Mouse (Mus musculus) hindbrain, embryonic 11.5 days (tissue): ENCODE data around the gene Hexim2. TPM values are rescaled to one million over a fixed set of nuclear protein-coding genes. Genes with fewer than 3 reads are reported as not detected.
A peak's percentile ranks its signal among the peaks of the same experiment; 100 is the strongest.

ENCODE experiments used
- ATAC-seq: fragments of 200-750 bp; cut with Nextera tagmentation; 2 replicates; pipeline ENCODE4 v1.8.0; 2017; ENCODE audit warnings: mild to moderate bottlenecking, moderate TSS enrichment, moderate library complexity; ENCODE audit not compliant: low FRiP score
- DNase-seq: peaks from one replicate; pipeline ENCODE4 v3.0.0-alpha.2; 2015; ENCODE audit warnings: low spot score
- H3K27ac ChIP-seq: fragments of 300-500 bp; sonication (generic); 2 replicates; pipeline ENCODE4 v1.5.1; 2014; ENCODE audit warnings: mild to moderate bottlenecking, low read depth, low read length
- H3K27me3 ChIP-seq: fragments of 300-500 bp; sonication (generic); 2 replicates; pipeline ENCODE4 v1.6.1; 2014; ENCODE audit warnings: mild to moderate bottlenecking, low read length, moderate library complexity, mixed read lengths; ENCODE audit not compliant: control insufficient read depth, insufficient read depth
- H3K36me3 ChIP-seq: fragments of 300-500 bp; sonication (generic); 2 replicates; pipeline ENCODE4 v1.6.1; 2014; ENCODE audit warnings: mild to moderate bottlenecking, low read length, moderate library complexity, mixed read lengths; ENCODE audit not compliant: control insufficient read depth, insufficient read depth
- H3K4me1 ChIP-seq: fragments of 300-500 bp; sonication (generic); replicated peaks from 2 replicates; pipeline ENCODE4 v1.6.1; 2014; ENCODE audit warnings: low read length, mixed read lengths; ENCODE audit not compliant: control insufficient read depth, insufficient read depth
- H3K4me2 ChIP-seq: fragments of 300-500 bp; sonication (generic); replicated peaks from 2 replicates; pipeline ENCODE4 v1.6.1; 2014; ENCODE audit warnings: mild to moderate bottlenecking, low read depth, low read length
- H3K4me3 ChIP-seq: fragments of 300-500 bp; sonication (generic); 2 replicates; pipeline ENCODE4 v1.5.1; 2014; ENCODE audit warnings: low read depth, low read length
- H3K9ac ChIP-seq: fragments of 300-500 bp; sonication (generic); 2 replicates; pipeline ENCODE4 v1.6.1; 2014; ENCODE audit warnings: low read depth, low read length
- H3K9me3 ChIP-seq: fragments of 300-500 bp; sonication (generic); 2 replicates; pipeline ENCODE4 v1.6.1; 2016; ENCODE audit warnings: low read length; ENCODE audit not compliant: control insufficient read depth
- WGBS: fragments of 180-500 bp; shearing (Covaris S2); extraction: QIAGEN DNeasy Blood & Tissue Kit; methylation state at CpG from one replicate; pipeline ENCODE4 v1.1.7; 2014; 5-methylcytosine and 5-hydroxymethylcytosine counted together
- polyA plus RNA-seq: library from polyadenylated mRNA; unstranded; fragments of >200 nt; fragmentation: Nextera tagmentation; extraction: Ambion mirVana; gene quantifications from 2 replicates; pipeline ENCODE4 v1.2.1, GENCODE M21; 2014

The Hexim2 gene
- polyA plus RNA-seq, 1 experiment from 2014 or later: 5.2 TPM

DNA sequence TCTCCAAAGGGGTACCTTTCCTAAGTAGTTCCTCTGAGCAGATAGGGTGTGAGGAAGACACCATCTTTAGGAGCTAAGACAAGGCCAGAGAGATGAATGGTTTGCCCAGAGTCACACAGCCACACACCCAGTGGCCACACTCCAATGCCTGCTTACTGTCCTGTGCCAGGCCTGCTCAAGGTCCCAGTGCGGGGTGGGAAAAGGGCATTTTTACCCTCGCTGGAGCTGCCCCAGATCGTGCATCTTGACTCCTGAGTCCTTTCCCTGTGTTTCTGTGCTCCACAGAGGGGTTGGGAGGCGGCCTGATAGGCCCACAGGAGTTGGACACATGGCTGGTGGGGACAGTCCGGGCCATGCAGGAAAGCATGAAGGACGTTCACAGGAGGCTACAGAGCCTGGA lies 26.4 kb upstream of the Hexim2 start:
- H3K4me1 ChIP-seq: 0 out of 2 replicates have a peak, but pooled peaks cover 2% of the 10 kb centered on the region
- no peak overlapping the region for H3K9ac ChIP-seq
- peaks cover 13% of the 10 kb centered on the region for H3K27me3 ChIP-seq
- DNase-seq (no peak), ATAC-seq (no peak)
- no peaks in the 10 kb centered on the region for H3K9me3 ChIP-seq
- no peak overlapping the region for H3K27ac ChIP-seq
- WGBS: 92% methylated on average over 6 of the region's 6 CpGs
- no peak overlapping the region for H3K4me3 ChIP-seq
- no peak overlapping the region for H3K4me2 ChIP-seq
- H3K36me3 ChIP-seq: no peaks in the 10 kb centered on the region

DNA sequence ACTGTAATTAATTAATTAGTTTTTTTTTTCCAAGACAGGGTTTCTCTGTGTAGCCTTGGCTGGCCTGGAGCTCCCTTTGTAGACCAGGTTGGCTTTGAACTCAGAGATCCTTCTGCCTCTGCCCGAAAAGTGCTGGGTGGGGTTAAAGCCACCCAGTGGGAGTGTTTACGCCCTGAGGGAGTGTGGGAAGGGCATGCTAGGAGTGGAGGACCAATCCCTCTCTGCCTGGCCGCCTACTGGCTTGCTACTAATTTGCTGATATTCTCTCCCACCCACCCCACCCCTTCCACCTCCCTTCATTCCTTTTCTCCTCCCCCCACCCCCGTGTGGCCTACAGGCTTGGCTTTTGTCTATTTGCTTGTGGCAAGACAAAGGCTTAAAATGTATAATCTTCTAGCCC lies 25.8 kb upstream of the Hexim2 start:
- H3K4me1 ChIP-seq: no peaks in the 10 kb centered on the region
- H3K9ac ChIP-seq: no peak overlapping the region
- WGBS: 70% methylated on average over 4 of the region's 4 CpGs
- no peak overlapping the region for H3K4me2 ChIP-seq
- no peak overlapping the region for H3K4me3 ChIP-seq
- no peak for DNase-seq
- no peaks in the 10 kb centered on the region for H3K9me3 ChIP-seq
- no peak overlapping the region for H3K27ac ChIP-seq
- peaks cover 12% of the 10 kb centered on the region for H3K27me3 ChIP-seq
- H3K36me3 ChIP-seq: no peaks in the 10 kb centered on the region
- ATAC-seq: no peak

DNA sequence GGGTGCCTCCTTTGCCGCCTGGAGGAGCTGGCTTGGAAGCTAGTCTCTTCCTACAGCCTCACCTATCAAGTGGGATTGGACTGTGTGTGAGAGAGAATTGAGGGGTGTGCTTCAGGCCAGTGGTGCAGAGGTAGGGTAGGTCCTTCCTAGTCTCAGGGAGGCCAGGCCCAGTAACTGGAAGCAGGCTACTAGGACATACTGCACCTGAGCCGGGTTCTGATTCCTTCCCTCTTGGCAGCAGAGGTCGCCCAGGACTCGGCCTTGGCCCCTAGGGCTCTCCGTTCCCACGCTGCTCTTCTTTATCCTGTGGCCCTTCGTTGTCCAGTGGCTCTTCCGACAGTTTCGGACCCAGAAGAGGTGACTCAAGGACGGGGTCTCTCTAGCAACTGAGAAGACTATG lies 20.9 kb upstream of the Hexim2 start:
- Histone ChIP-seq H3K9me3 (no peaks in the 10 kb centered on the region), H3K9ac (no peak overlapping the region), H3K4me1 (peaks cover 5% of the 10 kb centered on the region; the same call in 1 of the 2 replicates), H3K4me2 (no peak overlapping the region), H3K27ac (no peak overlapping the region), H3K4me3 (no peak overlapping the region; the same call in 1 of the 2 replicates), H3K36me3 (no peaks in the 10 kb centered on the region), H3K27me3 (peaks cover 23% of the 10 kb centered on the region)
- no peak for DNase-seq
- ATAC-seq: no peak
- WGBS: 16% methylated on average over 10 of the region's 10 CpGs

DNA sequence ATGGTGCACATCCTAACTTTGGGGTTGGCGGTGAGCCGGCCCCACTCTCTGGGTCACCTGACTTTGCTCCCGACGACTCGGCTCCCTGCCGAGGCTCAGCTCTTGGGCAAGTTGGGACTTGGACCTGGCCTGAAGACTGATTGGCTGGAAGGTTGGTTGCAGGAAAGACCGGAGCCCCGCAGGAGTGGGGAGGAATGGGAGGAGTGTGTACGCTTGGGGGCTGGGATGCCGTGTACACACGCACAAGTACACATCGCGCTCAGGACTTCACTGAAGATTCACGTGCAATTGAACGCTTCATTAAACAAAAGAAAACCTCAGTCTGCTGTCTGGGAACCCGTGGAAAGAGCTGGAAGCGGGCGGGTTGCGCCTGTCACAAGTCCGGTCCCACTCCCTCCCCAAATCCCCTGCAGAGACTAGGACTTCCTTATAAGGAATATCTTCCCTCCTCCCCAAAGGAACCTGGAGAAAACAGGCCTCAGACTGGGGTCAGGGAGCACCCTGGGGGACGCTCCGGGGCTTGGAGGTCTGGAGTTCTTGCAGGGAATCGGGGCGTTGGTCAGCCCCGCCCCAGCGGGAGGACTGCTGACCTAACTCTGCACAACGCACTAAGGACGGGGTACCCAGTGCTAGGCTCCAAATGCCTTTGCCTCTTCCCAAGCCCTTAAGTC lies 20.2 kb upstream of the Hexim2 start:
- peaks cover 5% of the 10 kb centered on the region; the same call in 1 of the 2 replicates for H3K4me1 ChIP-seq
- H3K9ac ChIP-seq: peak overlapping the region; percentile 46
- 1% methylated on average over 26 of the region's 28 CpGs for WGBS
- peaks cover 23% of the 10 kb centered on the region for H3K27me3 ChIP-seq
- no peak overlapping the region for H3K27ac ChIP-seq
- DNase-seq (peak; percentile 48), ATAC-seq (no peak)
- peak overlapping the region; percentile 19; the same call in 1 of the 2 replicates for H3K4me3 ChIP-seq
- peak overlapping the region; percentile 41 for H3K4me2 ChIP-seq
- no peaks in the 10 kb centered on the region for H3K9me3 ChIP-seq
- no peaks in the 10 kb centered on the region for H3K36me3 ChIP-seq

DNA sequence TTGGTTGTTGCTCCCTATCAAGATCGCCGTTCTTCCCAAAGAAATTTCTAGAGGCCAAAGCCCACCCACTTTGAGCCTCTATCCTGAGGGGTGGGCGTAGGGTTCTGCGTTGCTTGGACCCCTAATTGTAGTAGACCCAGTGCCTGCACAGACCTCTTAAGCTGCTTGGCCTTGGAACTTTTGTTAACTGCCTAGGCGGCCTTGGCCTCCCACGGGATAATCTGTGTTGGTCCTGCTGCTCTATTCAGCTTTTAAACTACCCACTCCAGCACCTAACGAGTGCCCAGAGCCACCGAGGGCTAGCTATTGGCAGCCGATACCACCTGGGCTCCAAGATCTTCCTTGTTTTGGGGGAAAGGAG lies 19.7 kb upstream of the Hexim2 start:
- peaks cover 23% of the 10 kb centered on the region for H3K27me3 ChIP-seq
- H3K36me3 ChIP-seq: no peaks in the 10 kb centered on the region
- no peak overlapping the region for H3K27ac ChIP-seq
- 18% methylated on average over 9 of the region's 9 CpGs for WGBS
- no peak overlapping the region for H3K9ac ChIP-seq
- H3K9me3 ChIP-seq: no peaks in the 10 kb centered on the region
- H3K4me2 ChIP-seq: no peak overlapping the region
- no peak for ATAC-seq
- H3K4me3 ChIP-seq: no peak overlapping the region; the same call in 1 of the 2 replicates
- peak; percentile 20 for DNase-seq
- peaks cover 5% of the 10 kb centered on the region; the same call in 1 of the 2 replicates for H3K4me1 ChIP-seq

DNA sequence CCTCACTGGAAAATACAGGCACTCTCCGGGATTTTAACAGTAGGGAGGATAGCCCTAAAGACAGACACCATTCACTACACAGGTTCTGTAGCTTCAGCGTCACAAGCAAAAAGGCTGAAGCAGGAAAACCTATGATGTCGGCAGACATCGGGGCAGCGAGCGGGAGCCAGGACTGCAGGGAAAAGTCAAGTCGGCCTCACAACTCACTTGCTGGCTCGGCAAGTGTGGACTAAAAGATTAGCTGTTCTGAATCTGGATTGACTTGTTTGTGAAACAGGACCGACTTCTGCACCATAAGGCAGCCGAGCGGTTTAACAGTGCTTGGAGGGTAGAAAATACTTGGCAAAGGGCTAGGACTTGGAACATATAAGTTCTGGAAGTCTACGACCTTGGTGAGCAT lies 19.2 kb upstream of the Hexim2 start:
- no peaks in the 10 kb centered on the region for H3K36me3 ChIP-seq
- 29% methylated on average over 12 of the region's 12 CpGs for WGBS
- no peak for DNase-seq
- H3K9me3 ChIP-seq: no peaks in the 10 kb centered on the region
- no peak overlapping the region for H3K4me2 ChIP-seq
- H3K9ac ChIP-seq: no peak overlapping the region
- no peak overlapping the region for H3K4me3 ChIP-seq
- peaks cover 23% of the 10 kb centered on the region for H3K27me3 ChIP-seq
- no peak overlapping the region for H3K27ac ChIP-seq
- ATAC-seq: no peak
- H3K4me1 ChIP-seq: peaks cover 5% of the 10 kb centered on the region; the same call in 1 of the 2 replicates

DNA sequence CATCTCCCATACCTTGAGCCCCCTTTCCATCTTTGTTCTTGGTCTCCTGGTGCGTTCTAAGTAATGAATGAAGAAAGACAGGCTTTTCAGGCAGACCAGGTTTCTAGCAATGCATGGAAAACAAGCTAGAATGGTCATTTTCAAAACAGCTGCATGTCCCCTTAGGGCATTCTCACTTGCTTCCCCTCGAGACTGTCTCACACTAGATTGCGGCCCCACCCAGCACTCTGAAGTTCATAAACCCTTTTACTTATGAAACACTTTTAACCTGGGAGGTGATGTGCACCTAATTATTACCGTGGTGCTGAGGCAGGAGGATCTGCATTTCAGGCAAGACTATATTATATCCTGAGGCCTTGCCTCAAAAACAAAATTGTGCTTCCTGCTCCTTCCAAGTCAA lies 18.5 kb upstream of the Hexim2 start:
- no peaks in the 10 kb centered on the region for H3K9me3 ChIP-seq
- no peak overlapping the region; the same call in 1 of the 2 replicates for H3K4me3 ChIP-seq
- H3K4me1 ChIP-seq: peaks cover 5% of the 10 kb centered on the region; the same call in 1 of the 2 replicates
- no peak for ATAC-seq
- H3K36me3 ChIP-seq: no peaks in the 10 kb centered on the region
- no peak overlapping the region for H3K27ac ChIP-seq
- peaks cover 23% of the 10 kb centered on the region for H3K27me3 ChIP-seq
- no peak overlapping the region for H3K4me2 ChIP-seq
- no peak for DNase-seq
- WGBS: 86% methylated on average over 4 of the region's 4 CpGs
- no peak overlapping the region for H3K9ac ChIP-seq

DNA sequence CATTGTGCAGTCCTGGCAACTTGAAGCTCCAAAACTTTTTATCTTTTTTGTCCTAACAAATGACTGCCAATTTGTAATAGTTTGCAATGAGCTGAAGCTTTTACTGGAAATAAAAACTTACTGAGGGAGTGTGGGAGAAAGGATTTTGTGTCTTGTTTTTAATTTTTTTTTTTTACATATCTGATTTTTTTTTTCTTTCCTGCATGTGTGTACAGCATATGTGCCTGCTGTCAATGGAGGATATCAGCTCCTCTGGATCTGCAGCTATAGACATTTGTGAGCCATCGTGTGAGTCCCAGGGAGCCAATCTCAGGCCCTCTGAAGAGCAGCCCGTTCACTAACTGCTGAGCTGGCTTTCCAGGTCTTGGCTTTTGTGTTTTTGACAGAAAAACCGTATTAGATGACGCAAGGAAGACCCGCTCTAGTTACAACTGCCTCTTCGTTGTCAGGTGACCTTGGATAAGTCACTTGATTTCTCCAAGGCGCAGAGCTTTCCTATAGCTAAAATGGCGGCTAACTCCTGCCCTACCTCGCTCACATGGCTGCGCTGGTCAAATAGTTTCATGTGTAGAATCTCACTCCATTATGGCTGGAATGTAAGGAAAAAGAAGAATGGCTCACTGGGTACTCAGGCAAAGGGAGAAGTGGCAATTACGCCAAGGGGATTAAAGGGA lies 17.8 kb upstream of the Hexim2 start:
- no peaks in the 10 kb centered on the region for H3K36me3 ChIP-seq
- WGBS: 86% methylated on average over 11 of the region's 11 CpGs
- no peak for DNase-seq
- H3K4me2 ChIP-seq: peak overlapping the region; percentile 60
- peaks cover 23% of the 10 kb centered on the region for H3K27me3 ChIP-seq
- peaks cover 5% of the 10 kb centered on the region; the same call in 1 of the 2 replicates for H3K4me1 ChIP-seq
- H3K4me3 ChIP-seq: peak overlapping the region; percentile 60
- H3K9ac ChIP-seq: peak overlapping the region; percentile 79
- H3K9me3 ChIP-seq: no peaks in the 10 kb centered on the region
- no peak for ATAC-seq
- no peak overlapping the region for H3K27ac ChIP-seq
